Mouse (Mus musculus): ENCODE data around the gene Opn3. TPM values are rescaled to one million over a fixed set of nuclear protein-coding genes. Genes with fewer than 3 reads are reported as not detected.

The Opn3 gene
- polyA plus RNA-seq, 1 experiment = 14.7 TPM

GRCm38 (mm10) chr1:175623656-175624055 is 68.9 kb downstream of the Opn3 start:
- Histone ChIP-seq H3K4me3 (ENCODE audit: control insufficient read depth, low read depth, low read length) (no peak overlapping the region), H3K27me3 (ENCODE audit: control insufficient read depth, insufficient read depth, low read length) (no peaks in the 10 kb centered on the region), H3K4me1 (ENCODE audit: control insufficient read depth, insufficient read depth, low read length) (no peaks in the 10 kb centered on the region), H3K27ac (ENCODE audit: control insufficient read depth, insufficient read depth, low read depth, low read length) (no peak overlapping the region), H3K36me3 (ENCODE audit: control insufficient read depth, insufficient read depth, low read length) (no peaks in the 10 kb centered on the region)
- TF ChIP-seq POLR2A (IDR thresholded peaks at IDR 0.05; ENCODE audit: control insufficient read depth, low read depth, low read length) (no peak), CTCF (IDR thresholded peaks at IDR 0.05; ENCODE audit: control insufficient read depth, insufficient read depth, insufficient replicate concordance, low read depth, low read length) (no peak)

- H3K27ac ChIP-seq (ENCODE audit: control insufficient read depth, insufficient read depth, low read depth, low read length) = no peak within 1 kb of the TSS
- TF ChIP-seq CTCF (IDR thresholded peaks at IDR 0.05; ENCODE audit: control insufficient read depth, insufficient read depth, insufficient replicate concordance, low read depth, low read length) (no peak), POLR2A (IDR thresholded peaks at IDR 0.05; ENCODE audit: control insufficient read depth, low read depth, low read length) (no peak)
- no peaks in the 10 kb centered on the region for H3K27me3 ChIP-seq (ENCODE audit: control insufficient read depth, insufficient read depth, low read length)
- no peaks in the 10 kb centered on the region for H3K4me1 ChIP-seq (ENCODE audit: control insufficient read depth, insufficient read depth, low read length)
- H3K36me3 ChIP-seq (ENCODE audit: control insufficient read depth, insufficient read depth, low read length) = no peaks in the 10 kb centered on the region
- H3K4me3 ChIP-seq (ENCODE audit: control insufficient read depth, low read depth, low read length) = peak within 1 kb of the TSS; percentile 27
These were observed 72.7 kb downstream of the Opn3 start, which contains the start of gene Kmo for GRCm38 (mm10) chr1:175619814-175620431. Kmo (plus strand) TSS chr1:175620381.

DNA sequence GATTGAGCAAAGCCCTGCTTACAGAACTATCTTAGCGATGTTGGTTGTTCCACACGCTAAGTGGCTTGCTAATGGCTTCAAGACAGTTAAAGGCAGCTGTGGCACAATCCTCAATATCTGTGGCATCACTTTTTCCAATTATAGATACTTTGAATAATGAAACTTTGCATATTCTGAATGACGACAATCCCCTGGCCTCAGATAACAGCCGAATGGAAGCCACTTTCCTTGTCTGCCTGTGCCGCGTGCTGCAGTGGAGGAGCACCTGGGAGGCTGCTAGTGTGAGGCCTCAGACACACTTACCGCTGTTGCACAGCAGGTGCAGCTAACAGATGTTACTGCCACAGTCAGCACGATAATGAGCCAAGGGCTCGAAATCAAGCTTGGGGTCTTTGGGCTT is 77.6 kb downstream of the Opn3 start:
- H3K4me1 ChIP-seq (ENCODE audit: control insufficient read depth, insufficient read depth, low read length) = no peaks in the 10 kb centered on the region
- TF ChIP-seq POLR2A (IDR thresholded peaks at IDR 0.05; ENCODE audit: control insufficient read depth, low read depth, low read length) (no peak), CTCF (IDR thresholded peaks at IDR 0.05; ENCODE audit: control insufficient read depth, insufficient read depth, insufficient replicate concordance, low read depth, low read length) (no peak)
- no peaks in the 10 kb centered on the region for H3K36me3 ChIP-seq (ENCODE audit: control insufficient read depth, insufficient read depth, low read length)
- no peak overlapping the region for H3K27ac ChIP-seq (ENCODE audit: control insufficient read depth, insufficient read depth, low read depth, low read length)
- H3K27me3 ChIP-seq (ENCODE audit: control insufficient read depth, insufficient read depth, low read length) = no peaks in the 10 kb centered on the region
- peak overlapping the region; percentile 3 for H3K4me3 ChIP-seq (ENCODE audit: control insufficient read depth, low read depth, low read length)

Other genes starting within 250 kb of the Opn3 start
- gene Rgs7, start 200.3 kb downstream of the Opn3 start, polyA plus RNA-seq (2012; rRNA removed) = 0.06 and 0.15 TPM in 2 replicates
- 0.72 and 1.0 TPM in 2 replicates for gene Kmo, start 72.4 kb downstream of the Opn3 start, polyA plus RNA-seq (2012; rRNA removed)
- 22.6 and 24.0 TPM in 2 replicates for gene Fh1, start 67.1 kb downstream of the Opn3 start, polyA plus RNA-seq (2012; rRNA removed)
- 3.8 and 4.0 TPM in 2 replicates for gene Chml, start 125 bp upstream of the Opn3 start, polyA plus RNA-seq (2012; rRNA removed)
- gene Wdr64, start 5.8 kb upstream of the Opn3 start, polyA plus RNA-seq (2012; rRNA removed) = 72.6 and 76.1 TPM in 2 replicates
- gene Exo1, start 187.8 kb upstream of the Opn3 start, polyA plus RNA-seq (2012; rRNA removed) = 1.9 and 3.3 TPM in 2 replicates
- 0.08 and 0.21 TPM in 2 replicates for gene Gm38100, start 227.6 kb upstream of the Opn3 start, polyA plus RNA-seq (2012; rRNA removed)

Measured in testis, adult 2 months (tissue).